Mouse (Mus musculus) B cell, adult (primary cell): ENCODE data around the gene Uqcrh. TPM values are rescaled to one million over a fixed set of nuclear protein-coding genes. Genes with fewer than 3 reads are reported as not detected.

Experiments
- total RNA-seq: library from RNA; stranded (reverse); gene quantifications from 4 replicates; pipeline ENCODE4 v1.2.4, GENCODE M21; 2023; ENCODE audit not compliant: inconsistent age

Uqcrh gene
- 254 to 297 TPM (median 280 TPM) in 4 replicates for total RNA-seq

GRCm38 (mm10) chr4:116074861-116075620 lies at the start of gene Uqcrh, which contains the start of gene Lrrc41:
Gene Uqcrh, minus strand, starts transcription at chr4:116075071.
Gene Lrrc41, plus strand, starts transcription at chr4:116075269.

GRCm38 (mm10) chr4:116123602-116124519 lies 49.0 kb upstream of the Uqcrh start, which contains the start of the genes Rad54l and Pomgnt1:
Gene Rad54l, minus strand, starts transcription at chr4:116123690.
Gene Pomgnt1, plus strand, starts transcription at chr4:116123840.

GRCm38 (mm10) chr4:116053399-116053961 lies 21.4 kb downstream of the Uqcrh start, which contains the start of gene Nsun4:
Gene Nsun4, minus strand, starts transcription at chr4:116053876.

GRCm38 (mm10) chr4:116017902-116018746 lies 56.7 kb downstream of the Uqcrh start, which contains the start of gene Faah:
Gene Faah, minus strand, starts transcription at chr4:116017926.

Other genes with a start within 250 kb of the Uqcrh start
- 14.0 to 21.0 TPM (median 18.6 TPM) in 4 replicates for gene Mob3c, start 247.0 kb downstream of the Uqcrh start, total RNA-seq
- gene Mknk1, start 235.9 kb downstream of the Uqcrh start, total RNA-seq = 63.2 to 79.8 TPM (median 68.3 TPM) in 4 replicates
- 0.35 to 1.5 TPM (median 0.74 TPM) in 3 of 4 replicates, not detected in the other for gene Kncn, start 190.7 kb downstream of the Uqcrh start, total RNA-seq
- not detected in 4 replicates for gene 6430628N08Rik, start 184.4 kb downstream of the Uqcrh start, total RNA-seq
- not detected in 4 replicates for gene Dmbx1, start 135.1 kb downstream of the Uqcrh start, total RNA-seq
- 34.4 to 38.7 TPM (median 36.7 TPM) in 4 replicates for gene Faah, start 57.1 kb downstream of the Uqcrh start, total RNA-seq
- 31.8 to 45.5 TPM (median 37.0 TPM) in 4 replicates for gene Nsun4, start 21.2 kb downstream of the Uqcrh start, total RNA-seq
- 27.6 to 34.4 TPM (median 30.5 TPM) in 4 replicates for gene Lrrc41, start 198 bp upstream of the Uqcrh start, total RNA-seq
- 1.8 to 2.4 TPM (median 2.2 TPM) in 4 replicates for gene Rad54l, start 48.6 kb upstream of the Uqcrh start, total RNA-seq
- gene Pomgnt1, start 48.8 kb upstream of the Uqcrh start, total RNA-seq = 36.4 to 39.4 TPM (median 37.0 TPM) in 4 replicates
- 3.0 to 7.8 TPM (median 3.6 TPM) in 4 replicates for gene Lurap1, start 76.3 kb upstream of the Uqcrh start, total RNA-seq
- not detected in 4 replicates for gene Tspan1, start 92.5 kb upstream of the Uqcrh start, total RNA-seq
- gene 1700042G07Rik, start 98.3 kb upstream of the Uqcrh start, total RNA-seq = not detected in 4 replicates
- not detected in 4 replicates for gene Gm49337, start 98.3 kb upstream of the Uqcrh start, total RNA-seq
- 1.4 to 2.6 TPM (median 1.9 TPM) in 4 replicates for gene Pik3r3, start 146.5 kb upstream of the Uqcrh start, total RNA-seq